ENCODE assay signal across 10 mouse cellular contexts in the genomic region with DNA sequence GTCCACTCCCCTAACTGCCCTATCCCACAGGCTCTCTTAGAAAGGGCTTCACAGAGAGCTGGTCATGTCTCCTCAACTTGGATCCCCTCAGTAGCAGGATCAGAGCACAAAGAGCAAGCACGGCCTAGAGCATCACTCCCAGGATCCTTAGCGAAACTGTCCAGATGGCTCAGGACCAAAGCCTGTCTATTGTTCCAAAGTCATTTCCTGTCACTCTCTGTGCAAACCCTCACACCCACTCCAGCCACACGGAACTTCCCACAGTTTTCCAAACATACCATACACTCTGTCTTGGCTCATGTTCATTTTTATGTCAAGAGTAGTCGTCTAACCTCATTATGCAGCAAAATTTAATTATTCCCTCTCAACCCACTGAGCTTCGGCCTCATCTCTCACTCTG. TPM values are rescaled to one million over a fixed set of nuclear protein-coding genes. Genes with fewer than 3 reads are reported as not detected.
DNase-seq lines count a peak whose midpoint lies in the region; ATAC-seq and TF ChIP-seq lines count a peak whose summit lies in the region.
"Had no signal": no experiment of that assay in that cellular context is flagged by ENCODE, and none has a peak within 500 bp of the region (broad histone marks: within the 10 kb centered on the region; RNA-seq: fewer than 3 reads in every experiment).

No protein-coding gene starts in this region.

- TF ChIP-seq EP300 in heart, adult 2 months (IDR thresholded peaks at IDR 0.05; ENCODE audit: insufficient read depth, low read depth, low read length) = peak; percentile 88

- peaks cover 5% of the 10 kb centered on the region for H3K79me2 ChIP-seq in heart, adult 2 months (replicated peaks; ENCODE audit: control insufficient read depth, insufficient read depth, low read length)

- TF ChIP-seq POLR2A in heart, adult 2 months (IDR thresholded peaks at IDR 0.05; ENCODE audit: insufficient read depth, low read depth, low read length) = no peak

- H3K9ac ChIP-seq in hindbrain, embryonic 16.5 days (ENCODE audit: low read depth, low read length) = no peak overlapping the region
- no peak overlapping the region for H3K9ac ChIP-seq in hindbrain, embryonic 14.5 days
- no peak overlapping the region for H3K9ac ChIP-seq in heart, adult 2 months (ENCODE audit: low read depth, low read length)
- H3K9ac ChIP-seq: neural tube, embryonic 15.5 days had no signal

- no peak overlapping the region for H3K27ac ChIP-seq in hindbrain, embryonic 16.5 days (ENCODE audit: low read depth, low read length)
- H3K27ac ChIP-seq in hindbrain, embryonic 14.5 days = no peak overlapping the region
- H3K27ac ChIP-seq in heart, adult 2 months = peak overlapping the region; percentile 76
- H3K27ac ChIP-seq: neural tube, embryonic 15.5 days had no signal

- H3K27me3 ChIP-seq in hindbrain, embryonic 16.5 days (replicated peaks; ENCODE audit: control insufficient read depth, insufficient read depth, low read length) = no peaks in the 10 kb centered on the region
- no peaks in the 10 kb centered on the region for H3K27me3 ChIP-seq in hindbrain, embryonic 14.5 days (ENCODE audit: control insufficient read depth, insufficient read depth, low read length)
- no peaks in the 10 kb centered on the region for H3K27me3 ChIP-seq in heart, adult 2 months (ENCODE audit: control insufficient read depth, insufficient read depth, low read length)
- H3K27me3 ChIP-seq: CH12.LX; neural tube, embryonic 15.5 days had no signal

- no peak for DNase-seq in hindbrain, embryonic 14.5 days (ENCODE audit: low spot score)
- DNase-seq in heart, adult 2 months = peak; percentile 55 to 72
- DNase-seq in kidney, adult 9 months = peak; percentile 43
- peak; percentile 61 for DNase-seq in lung, postnatal 14 days
- no peak for DNase-seq in natural killer cell, adult 2 months (ENCODE audit: low spot score in 2 of 2)
- DNase-seq in ovary, adult 18-20 months (ENCODE audit: low spot score) = no peak
- no peak for DNase-seq in right cerebral cortex, postnatal 14 days

- no peak overlapping the region for H3K4me2 ChIP-seq in hindbrain, embryonic 16.5 days (ENCODE audit: low read length)
- no peak overlapping the region for H3K4me2 ChIP-seq in hindbrain, embryonic 14.5 days (replicated peaks)
- H3K4me2 ChIP-seq: neural tube, embryonic 15.5 days had no signal

- peak; percentile 42 for ATAC-seq in hindbrain, embryonic 16.5 days
- ATAC-seq in hindbrain, embryonic 14.5 days (ENCODE audit: low FRiP score) = no peak; the same call in 1 of the 2 replicates

- H3K4me1 ChIP-seq in hindbrain, embryonic 16.5 days (ENCODE audit: control insufficient read depth, insufficient read depth, low read depth, low read length) = no peaks in the 10 kb centered on the region; the same call in 1 of the 2 replicates
- H3K4me1 ChIP-seq in hindbrain, embryonic 14.5 days (replicated peaks; ENCODE audit: control insufficient read depth, insufficient read depth, low read length) = peaks cover 11% of the 10 kb centered on the region; the same call in 1 of the 2 replicates
- peaks cover 41% of the 10 kb centered on the region for H3K4me1 ChIP-seq in heart, adult 2 months (ENCODE audit: control insufficient read depth, insufficient read depth, low read length)

- no peak for TF ChIP-seq CTCF in heart, adult 2 months (IDR thresholded peaks at IDR 0.05)

- H3K4me3 ChIP-seq in hindbrain, embryonic 16.5 days (ENCODE audit: low read length) = no peak overlapping the region
- no peak overlapping the region for H3K4me3 ChIP-seq in hindbrain, embryonic 14.5 days (replicated peaks; ENCODE audit: low read length)
- H3K4me3 ChIP-seq in heart, adult 2 months = no peak overlapping the region
- H3K4me3 ChIP-seq: neural tube, embryonic 15.5 days had no signal

- WGBS in hindbrain, embryonic 16.5 days = 43% methylated on average over 5 of the region's 5 CpGs
- 52% methylated on average over 5 of the region's 5 CpGs for WGBS in hindbrain, embryonic 14.5 days
- 34% methylated on average over 5 of the region's 5 CpGs for WGBS in heart, adult 2 months

- H3K36me3 ChIP-seq in hindbrain, embryonic 16.5 days (ENCODE audit: control insufficient read depth, insufficient read depth, low read length) = no peaks in the 10 kb centered on the region
- H3K36me3 ChIP-seq in hindbrain, embryonic 14.5 days (replicated peaks; ENCODE audit: control insufficient read depth, insufficient read depth) = no peaks in the 10 kb centered on the region
- peaks cover 47% of the 10 kb centered on the region for H3K36me3 ChIP-seq in heart, adult 2 months (ENCODE audit: control insufficient read depth, insufficient read depth, low read length)
- H3K36me3 ChIP-seq: neural tube, embryonic 15.5 days had no signal

- intact Hi-C loops in heart, adult 2 months (cut with DNase I) = loop anchor here (5.0 kb wide), 1 partner anchor 40 kb away; the partner anchor contains the start of gene Rbms1

- H3K9me3 ChIP-seq in hindbrain, embryonic 16.5 days (ENCODE audit: control insufficient read depth, low read length) = no peaks in the 10 kb centered on the region
- no peaks in the 10 kb centered on the region for H3K9me3 ChIP-seq in hindbrain, embryonic 14.5 days (ENCODE audit: control insufficient read depth, low read length)
- H3K9me3 ChIP-seq: neural tube, embryonic 15.5 days had no signal

RNA-seq across cellular contexts. Expression of gene Rbms1, which starts 40.6 kb away (rescaled TPM):
- polyA plus RNA-seq in hindbrain, embryonic 16.5 days (2015; fragmentation: Nextera tagmentation; extraction: Ambion mirVana) = 64.7 and 79.0 TPM in 2 replicates
- 64.2 and 64.9 TPM in 2 replicates for polyA plus RNA-seq in hindbrain, embryonic 14.5 days (2014; fragmentation: Nextera tagmentation; extraction: Ambion mirVana)
- 10 to 100 TPM; 44.5 to 48.7 TPM for total RNA-seq in heart, adult 2 months (2021)
- 72.9 and 79.4 TPM in 2 replicates for polyA plus RNA-seq in heart, adult 2 months (2012; rRNA removed)

Comparison
In these comparisons a context has a peak if more than half of its experiments do, and no peak if none do; other contexts are left out.
1. DNase-seq: peak in heart, adult 2 months (2 of 2), kidney, adult 9 months (single experiment) and lung, postnatal 14 days (single experiment); none in hindbrain, embryonic 14.5 days (single experiment), natural killer cell, adult 2 months (0 of 2), ovary, adult 18-20 months (single experiment) and right cerebral cortex, postnatal 14 days (single experiment).